In the genomic region with DNA sequence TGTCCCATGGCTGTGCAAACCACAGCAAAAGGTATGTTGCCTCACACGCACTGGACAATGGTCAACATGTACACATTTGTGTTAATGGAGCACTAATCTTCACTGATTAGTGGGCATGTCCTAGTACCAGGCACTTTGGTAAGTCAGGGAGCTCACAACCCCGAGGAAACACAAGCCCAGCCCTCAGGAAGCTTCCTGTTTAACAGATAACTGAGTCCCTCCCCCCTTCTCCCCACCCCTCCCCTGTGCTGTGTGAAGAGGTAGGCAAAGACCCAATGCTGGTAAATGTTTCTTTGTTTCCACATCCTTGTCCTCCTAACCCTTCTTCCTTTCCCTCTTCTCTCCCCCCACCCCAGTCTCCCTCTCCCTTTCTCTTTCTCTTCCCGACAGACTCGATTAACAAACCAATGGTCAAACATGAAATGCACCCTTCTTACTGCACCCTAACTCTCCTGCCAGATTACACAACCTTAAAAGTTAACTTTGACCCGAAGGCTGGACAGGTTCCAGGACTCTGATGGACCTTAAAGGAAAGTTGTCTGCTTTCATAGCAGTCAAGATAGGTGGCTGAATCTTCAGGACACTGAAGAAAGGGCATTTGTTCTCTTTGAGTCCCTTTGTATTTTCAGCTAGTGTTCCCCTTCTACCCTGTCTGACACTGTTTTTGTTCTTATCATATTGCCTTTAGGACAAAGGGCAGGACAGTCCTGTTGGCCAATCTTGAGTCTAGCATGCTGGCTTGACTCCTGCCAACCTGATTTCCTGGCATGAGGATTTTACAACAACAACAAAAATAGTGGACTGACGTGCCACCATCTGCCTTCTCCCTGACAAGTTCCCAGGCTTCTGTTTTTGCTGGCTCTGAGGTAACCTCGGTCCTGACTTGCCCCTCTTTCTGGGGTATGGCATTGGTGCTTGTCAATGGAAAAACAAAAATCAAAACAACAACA, we compare ENCODE assay signal across 11 mouse cellular contexts. TPM values are rescaled to one million over a fixed set of nuclear protein-coding genes. Genes with fewer than 3 reads are reported as not detected.
A peak's percentile ranks its signal among the peaks of the same experiment; 100 is the strongest.
DNase-seq lines count a peak whose midpoint lies in the region; ATAC-seq and TF ChIP-seq lines count a peak whose summit lies in the region.
"Had no signal": no experiment of that assay in that cellular context is flagged by ENCODE, and none has a peak within 500 bp of the region (broad histone marks: within the 10 kb centered on the region; RNA-seq: fewer than 3 reads in every experiment).

No protein-coding gene starts in this region.

- TF ChIP-seq POLR2A in cerebellum, adult 2 months (IDR thresholded peaks at IDR 0.05; ENCODE audit: borderline replicate concordance, insufficient read depth, low read length), result no peak

- 41% methylated on average over 7 of the region's 7 CpGs for WGBS in lung, embryonic 16.5 days
- WGBS in cerebellum, adult 2 months, result 43% methylated on average over 7 of the region's 7 CpGs
- whole genome bisulfite sequencing in liver, postnatal 0 days (ENCODE audit: insufficient replicate concordance), result 22% methylated on average over 7 of the region's 7 CpGs

- H3K4me3 ChIP-seq in lung, embryonic 16.5 days (ENCODE audit: low read length), result no peak overlapping the region
- no peak overlapping the region for H3K4me3 ChIP-seq in cerebellum, adult 2 months (replicated peaks; ENCODE audit: insufficient read depth, low read depth, low read length)
- H3K4me3 ChIP-seq in liver, postnatal 0 days (ENCODE audit: low read depth, low read length), result peak overlapping the region; percentile 4; the same call in 1 of the 2 replicates
- H3K4me3 ChIP-seq: erythroblast, embryonic 14.5 days had no signal

- 0 out of 2 replicates have a peak, but pooled peaks cover 3% of the 10 kb centered on the region for H3K36me3 ChIP-seq in lung, embryonic 16.5 days (ENCODE audit: control insufficient read depth, insufficient read depth, low read length)
- H3K36me3 ChIP-seq in liver, postnatal 0 days (replicated peaks; ENCODE audit: insufficient read depth, low read length), result no peaks in the 10 kb centered on the region

- no peak overlapping the region for H3K9ac ChIP-seq in lung, embryonic 16.5 days (ENCODE audit: low read length)
- H3K9ac ChIP-seq in liver, postnatal 0 days (replicated peaks), result no peak overlapping the region; the same call in 1 of the 2 replicates

- 0 out of 2 replicates have a peak, but pooled peaks have one; percentile 38 for ATAC-seq in lung, embryonic 16.5 days (ENCODE audit: low read depth)
- ATAC-seq in liver, postnatal 0 days, result peak; percentile 90

- no peaks in the 10 kb centered on the region for H3K4me1 ChIP-seq in lung, embryonic 16.5 days (replicated peaks; ENCODE audit: control insufficient read depth, insufficient read depth, low read length)
- peaks cover 16% of the 10 kb centered on the region; the same call in 1 of the 2 replicates for H3K4me1 ChIP-seq in cerebellum, adult 2 months (ENCODE audit: control insufficient read depth, insufficient read depth, low read length)
- peaks cover 29% of the 10 kb centered on the region for H3K4me1 ChIP-seq in liver, postnatal 0 days (ENCODE audit: insufficient read depth)

- H3K9me3 ChIP-seq in lung, embryonic 16.5 days (ENCODE audit: control insufficient read depth, low read length), result no peaks in the 10 kb centered on the region
- no peaks in the 10 kb centered on the region for H3K9me3 ChIP-seq in liver, postnatal 0 days (ENCODE audit: low read length)

- DNase-seq in lung, adult 18-20 months, result no peak
- peak; percentile 64 to 85 for DNase-seq in cerebellum, adult 2 months
- DNase-seq in heart, postnatal 10 days, result peak; percentile 25 to 41
- peak; percentile 42 for DNase-seq in liver, postnatal 0 days
- no peak for DNase-seq in spleen, postnatal 14 days (ENCODE audit: low spot score in 2 of 2)
- DNase-seq in spleen, postnatal 10 days (ENCODE audit: low spot score in 2 of 2), result no peak
- no peak for DNase-seq in left cerebral cortex, adult 11 months (ENCODE audit: low spot score)
- DNase-seq: layer of hippocampus, adult 9-11 months; spleen, adult 18-20 months had no signal

- no peak overlapping the region for H3K4me2 ChIP-seq in lung, embryonic 16.5 days (ENCODE audit: low read depth, low read length)
- peak overlapping the region; percentile 50 for H3K4me2 ChIP-seq in liver, postnatal 0 days (ENCODE audit: low read depth, low read length)

- peak; percentile 35; the same call in 1 of the 2 replicates for TF ChIP-seq EP300 in liver, postnatal 0 days (IDR thresholded peaks at IDR 0.05; ENCODE audit: low read depth)

- no peak for TF ChIP-seq CTCF in cerebellum, adult 2 months (IDR thresholded peaks at IDR 0.05; ENCODE audit: borderline replicate concordance, insufficient read depth, low read depth, low read length)
- TF ChIP-seq CTCF in liver, postnatal 0 days (IDR thresholded peaks at IDR 0.05; ENCODE audit: low read depth), result no peak

- no peak overlapping the region for H3K27ac ChIP-seq in lung, embryonic 16.5 days (ENCODE audit: low read length)
- H3K27ac ChIP-seq in cerebellum, adult 2 months (ENCODE audit: insufficient read depth, low read length), result peak overlapping the region; percentile 45; the same call in 1 of the 2 replicates
- peak overlapping the region; percentile 90 for H3K27ac ChIP-seq in liver, postnatal 0 days (ENCODE audit: low read depth)

- H3K27me3 ChIP-seq in lung, embryonic 16.5 days (ENCODE audit: control insufficient read depth, insufficient read depth, low read depth, low read length), result no peaks in the 10 kb centered on the region
- H3K27me3 ChIP-seq in cerebellum, adult 2 months (ENCODE audit: control insufficient read depth, insufficient read depth, low read length), result no peaks in the 10 kb centered on the region
- H3K27me3 ChIP-seq in liver, postnatal 0 days (ENCODE audit: insufficient read depth, low read length), result no peaks in the 10 kb centered on the region

- intact Hi-C loops in heart, postnatal 10 days (cut with DNase I), result no loop called here

RNA-seq across cellular contexts. Expression of gene Tapt1, which starts 13.0 kb away (rescaled TPM):
- polyA plus RNA-seq in lung, embryonic 16.5 days (2015; fragmentation: Nextera tagmentation; extraction: Ambion mirVana), result 36.8 and 36.9 TPM in 2 replicates
- 79.6 and 86.3 TPM in 2 replicates for polyA plus RNA-seq in cerebellum, adult 2 months (2012; rRNA removed)
- 10 to 100 TPM; 26.7 to 27.5 TPM for total RNA-seq in heart, postnatal 10 days (2021)
- 29.8 and 33.3 TPM in 2 replicates for polyA plus RNA-seq in liver, postnatal 0 days (2015; fragmentation: Nextera tagmentation; extraction: Ambion mirVana)

Comparison
In these comparisons a context has a peak if more than half of its experiments do, and no peak if none do; other contexts are left out.
1. DNase-seq: peak in cerebellum, adult 2 months (2 of 2), heart, postnatal 10 days (2 of 2) and liver, postnatal 0 days (single experiment); none in lung, adult 18-20 months (0 of 2), spleen, postnatal 14 days (0 of 2), spleen, postnatal 10 days (0 of 2) and left cerebral cortex, adult 11 months (single experiment).